ENCODE assay signal across 35 mouse cellular contexts in the genomic region with DNA sequence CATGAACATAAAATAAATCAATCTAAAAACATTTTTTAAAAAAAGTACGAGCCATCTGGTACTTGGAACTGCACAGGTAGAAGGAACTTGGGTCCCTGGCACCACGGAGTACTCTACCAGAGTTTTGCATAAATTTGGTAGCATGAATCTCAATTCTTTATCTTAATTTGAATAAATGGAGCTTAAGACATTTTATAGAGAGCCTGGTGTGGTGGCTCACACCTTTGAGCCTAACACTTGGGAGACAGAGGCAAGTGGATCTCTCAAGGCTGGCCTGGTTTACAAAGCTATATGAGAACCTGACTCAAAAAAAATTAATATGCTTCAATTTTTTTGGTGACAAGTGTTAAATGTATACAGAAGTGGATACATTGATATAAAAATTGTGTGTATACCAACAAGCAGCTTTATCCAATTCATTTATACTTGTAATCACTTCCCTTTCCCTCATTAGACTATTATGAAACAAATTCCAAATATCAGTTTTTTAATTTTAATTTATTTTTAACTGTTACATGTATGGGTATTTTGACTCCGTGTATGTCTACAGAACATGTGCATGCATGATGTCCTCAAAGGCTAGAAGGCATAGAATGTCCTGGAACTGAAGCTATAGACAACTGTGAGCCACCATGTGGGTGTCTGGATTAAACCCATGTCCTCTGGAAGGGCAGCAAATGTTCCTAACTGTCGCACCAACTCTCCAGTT.
"Had no signal": no experiment of that assay in that cellular context is flagged by ENCODE, and none has a peak within 500 bp of the region (broad histone marks: within the 10 kb centered on the region; RNA-seq: fewer than 3 reads in every experiment).

No protein-coding gene starts in this region.

- H3K36me3 ChIP-seq: heart, embryonic 12.5 days; heart, embryonic 13.5 days; heart, embryonic 15.5 days; hindbrain, embryonic 10.5 days; hindbrain, embryonic 12.5 days; hindbrain, embryonic 13.5 days; hindbrain, embryonic 15.5 days; intestine, embryonic 15.5 days; kidney, embryonic 15.5 days had no signal

- H3K27me3 ChIP-seq: heart, embryonic 12.5 days; heart, embryonic 13.5 days; heart, embryonic 15.5 days; hindbrain, embryonic 12.5 days; hindbrain, embryonic 15.5 days; intestine, embryonic 15.5 days; kidney, embryonic 15.5 days had no signal

- H3K4me3 ChIP-seq: heart, embryonic 12.5 days; heart, embryonic 13.5 days; heart, embryonic 15.5 days; hindbrain, embryonic 10.5 days; hindbrain, embryonic 12.5 days; hindbrain, embryonic 13.5 days; hindbrain, embryonic 15.5 days; intestine, embryonic 15.5 days; kidney, embryonic 15.5 days; layer of hippocampus, adult 2 months; left cerebral cortex, adult 2 months had no signal

- H3K4me2 ChIP-seq: heart, embryonic 11.5 days; heart, embryonic 12.5 days; heart, embryonic 13.5 days; heart, embryonic 15.5 days; hindbrain, embryonic 12.5 days; hindbrain, embryonic 13.5 days; hindbrain, embryonic 14.5 days; hindbrain, embryonic 15.5 days; intestine, embryonic 15.5 days; kidney, embryonic 15.5 days had no signal

- H3K9ac ChIP-seq: heart, embryonic 12.5 days; heart, embryonic 13.5 days; heart, embryonic 15.5 days; hindbrain, embryonic 12.5 days; hindbrain, embryonic 13.5 days; hindbrain, embryonic 14.5 days; hindbrain, embryonic 15.5 days; intestine, embryonic 15.5 days; kidney, embryonic 15.5 days had no signal

- H3K4me1 ChIP-seq: heart, embryonic 15.5 days; hindbrain, embryonic 10.5 days; hindbrain, embryonic 12.5 days; hindbrain, embryonic 13.5 days; hindbrain, embryonic 15.5 days; intestine, embryonic 15.5 days had no signal

- ATAC-seq: hindbrain, embryonic 16.5 days; hindbrain, postnatal 0 days; inflammation-experienced regulatory T-cells, adult 6 months; intestine, embryonic 15.5 days; intestine, embryonic 16.5 days; intestine, postnatal 0 days had no signal

- H3K9me3 ChIP-seq: heart, embryonic 12.5 days; heart, embryonic 13.5 days; heart, embryonic 15.5 days; hindbrain, embryonic 10.5 days; hindbrain, embryonic 12.5 days; hindbrain, embryonic 13.5 days; hindbrain, embryonic 15.5 days; intestine, embryonic 15.5 days; kidney, embryonic 15.5 days had no signal

- DNase-seq: heart, postnatal 10 days; heart, postnatal 14 days; heart, postnatal 36 days; heart, postnatal 4 days; kidney, adult 11 months; kidney, adult 18-20 months; kidney, adult 2 months; kidney, adult 8-10 months; kidney, adult 9 months; kidney, postnatal 10 days; kidney, postnatal 14 days; kidney, postnatal 25 days; kidney, postnatal 36 days; kidney, postnatal 4 days; layer of hippocampus, adult 9-11 months; layer of hippocampus, postnatal 36 days had no signal

- H3K27ac ChIP-seq: heart, embryonic 13.5 days; heart, embryonic 15.5 days; hindbrain, embryonic 10.5 days; hindbrain, embryonic 12.5 days; hindbrain, embryonic 13.5 days; hindbrain, embryonic 14.5 days; hindbrain, embryonic 15.5 days; hindbrain, postnatal 0 days; intestine, embryonic 15.5 days; kidney, embryonic 15.5 days; kidney, postnatal 0 days; layer of hippocampus, adult 2 months; left cerebral cortex, adult 2 months had no signal
